Mouse (Mus musculus) megakaryocyte, embryonic 14.5 days (primary cell): ENCODE results near the gene Clta. TPM values are rescaled to one million over a fixed set of nuclear protein-coding genes. Genes with fewer than 3 reads are reported as not detected.

Source experiments
- H3K27me3 ChIP-seq: replicated peaks from 2 replicates; pipeline ENCODE3; 2012; ENCODE audit warnings: inconsistent platforms
- H3K36me3 ChIP-seq: replicated peaks from 2 replicates; pipeline ENCODE3; 2012; ENCODE audit warnings: low read length, inconsistent platforms, mixed read lengths
- H3K4me1 ChIP-seq: 2 replicates; pipeline ENCODE4 v1.6.1; 2012; ENCODE audit warnings: inconsistent platforms
- H3K4me3 ChIP-seq: replicated peaks from 2 replicates; pipeline ENCODE3; 2012; ENCODE audit warnings: moderate library complexity, mild to moderate bottlenecking, inconsistent platforms
- H3K9me3 ChIP-seq: 2 replicates; pipeline ENCODE4 v1.6.1; 2012; ENCODE audit warnings: inconsistent platforms
- FLI1 ChIP-seq: IDR thresholded peaks from 2 replicates; pipeline ENCODE4 v1.6.1; 2012; ENCODE audit warnings: low read length, inconsistent platforms, mixed read lengths
- GATA1 ChIP-seq: IDR thresholded peaks from 3 replicates; pipeline ENCODE4 v1.6.1; 2012; ENCODE audit warnings: mixed read lengths, low read length, inconsistent platforms, borderline replicate concordance
- polyA plus RNA-seq: library from polyadenylated mRNA; stranded (reverse); fragments of >175 nt; gene quantifications from 2 replicates; pipeline ENCODE4 v1.2.3, GENCODE M21; 2012; ENCODE audit warnings: low replicate concordance; ENCODE audit not compliant: insufficient read depth

Gene Clta
- polyA plus RNA-seq, 1 experiment = 432 TPM

- Histone ChIP-seq H3K9me3 (no peaks in the 10 kb centered on the region), H3K4me1 (peaks cover 62% of the 10 kb centered on the region), H3K36me3 (peaks cover 47% of the 10 kb centered on the region), H3K27me3 (peaks cover 15% of the 10 kb centered on the region), H3K4me3 (no peak overlapping the region)
- TF ChIP-seq GATA1 (no peak), FLI1 (no peak)
Measured at GRCm38 (mm10) chr4:43979746-43980145, 24.5 kb upstream of the Clta start.

- Histone ChIP-seq H3K36me3 (peaks cover 44% of the 10 kb centered on the region), H3K4me1 (peaks cover 57% of the 10 kb centered on the region), H3K9me3 (no peaks in the 10 kb centered on the region), H3K4me3 (no peak overlapping the region), H3K27me3 (peaks cover 20% of the 10 kb centered on the region)
- TF ChIP-seq FLI1 (no peak), GATA1 (no peak)
Measured at GRCm38 (mm10) chr4:43980236-43980635, 24.0 kb upstream of the Clta start.

- Histone ChIP-seq H3K4me3 (no peak overlapping the region), H3K4me1 (peaks cover 55% of the 10 kb centered on the region), H3K9me3 (no peaks in the 10 kb centered on the region)
Measured at GRCm38 (mm10) chr4:43980846-43981245, 23.4 kb upstream of the Clta start.

GRCm38 (mm10) chr4:43981251-43981650 is 23.0 kb upstream of the Clta start:
- Histone ChIP-seq H3K4me1 (peaks cover 51% of the 10 kb centered on the region), H3K9me3 (no peaks in the 10 kb centered on the region), H3K4me3 (no peak overlapping the region), H3K27me3 (peaks cover 28% of the 10 kb centered on the region), H3K36me3 (peaks cover 42% of the 10 kb centered on the region)
- TF ChIP-seq FLI1 (no peak), GATA1 (no peak)

More at GRCm38 (mm10) chr4:43980846-43981245, 23.4 kb upstream of the Clta start:
- TF ChIP-seq FLI1 = no peak
- no peak for TF ChIP-seq GATA1
- Histone ChIP-seq H3K27me3 (peaks cover 24% of the 10 kb centered on the region), H3K36me3 (peaks cover 44% of the 10 kb centered on the region)

- Histone ChIP-seq H3K4me3 (peak overlapping the region; percentile 89), H3K4me1 (peaks cover 47% of the 10 kb centered on the region), H3K36me3 (peaks cover 36% of the 10 kb centered on the region), H3K27me3 (peaks cover 31% of the 10 kb centered on the region), H3K9me3 (no peaks in the 10 kb centered on the region)
- TF ChIP-seq GATA1 (no peak), FLI1 (no peak)
Measured at GRCm38 (mm10) chr4:43982053-43982732, 22.1 kb upstream of the Clta start.

- H3K4me1 ChIP-seq = peaks cover 37% of the 10 kb centered on the region
- TF ChIP-seq GATA1 (no peak), FLI1 (no peak)
- peak within 1 kb of the TSS; percentile 89 for H3K4me3 ChIP-seq
- peaks cover 31% of the 10 kb centered on the region for H3K27me3 ChIP-seq
- no peaks in the 10 kb centered on the region for H3K9me3 ChIP-seq
- H3K36me3 ChIP-seq = peaks cover 26% of the 10 kb centered on the region
Measured at GRCm38 (mm10) chr4:43983181-43983580, 21.1 kb upstream of the Clta start, which contains the start of gene Ccin. Ccin (plus strand) TSS chr4:43983483.

GRCm38 (mm10) chr4:43983756-43984155 is 20.5 kb upstream of the Clta start:
- H3K4me1 ChIP-seq = peaks cover 31% of the 10 kb centered on the region
- no peak overlapping the region for H3K4me3 ChIP-seq
- TF ChIP-seq FLI1 (no peak), GATA1 (no peak)
- H3K36me3 ChIP-seq = peaks cover 20% of the 10 kb centered on the region
- no peaks in the 10 kb centered on the region for H3K9me3 ChIP-seq
- H3K27me3 ChIP-seq = peaks cover 31% of the 10 kb centered on the region

- peaks cover 27% of the 10 kb centered on the region for H3K4me1 ChIP-seq
Measured at GRCm38 (mm10) chr4:43984326-43984725, 19.9 kb upstream of the Clta start.

GRCm38 (mm10) chr4:43988976-43989375 is 15.3 kb upstream of the Clta start:
- TF ChIP-seq GATA1 (no peak), FLI1 (no peak)
- Histone ChIP-seq H3K27me3 (peaks cover 27% of the 10 kb centered on the region), H3K9me3 (peaks cover 9% of the 10 kb centered on the region), H3K36me3 (no peaks in the 10 kb centered on the region), H3K4me3 (no peak overlapping the region), H3K4me1 (peaks cover 7% of the 10 kb centered on the region)

More at GRCm38 (mm10) chr4:43984326-43984725, 19.9 kb upstream of the Clta start:
- peaks cover 14% of the 10 kb centered on the region for H3K36me3 ChIP-seq
- no peak overlapping the region for H3K4me3 ChIP-seq
- H3K9me3 ChIP-seq = no peaks in the 10 kb centered on the region
- H3K27me3 ChIP-seq = peaks cover 31% of the 10 kb centered on the region
- TF ChIP-seq GATA1 = no peak
- no peak for TF ChIP-seq FLI1

- Histone ChIP-seq H3K9me3 (peaks cover 9% of the 10 kb centered on the region), H3K36me3 (no peaks in the 10 kb centered on the region), H3K27me3 (peaks cover 10% of the 10 kb centered on the region), H3K4me3 (no peak overlapping the region), H3K4me1 (peaks cover 7% of the 10 kb centered on the region)
- TF ChIP-seq FLI1 (no peak), GATA1 (no peak)
Measured at GRCm38 (mm10) chr4:43993072-43993471, 11.2 kb upstream of the Clta start.
